Mouse (Mus musculus) forebrain, postnatal 0 days (tissue): Measurements from ENCODE around the gene Tmem248. TPM values are rescaled to one million over a fixed set of nuclear protein-coding genes. Genes with fewer than 3 reads are reported as not detected.

Experiments
- ATAC-seq: fragments of 200-750 bp; cut with Nextera tagmentation; 2 replicates; pipeline ENCODE4 v1.8.0; 2017; ENCODE audit warnings: mild to moderate bottlenecking, moderate library complexity
- DNase-seq: peaks from one replicate; pipeline ENCODE4 v3.0.0-alpha.2; 2015
- H3K27ac ChIP-seq: fragments of 300-500 bp; sonication (generic); 2 replicates; pipeline ENCODE4 v1.5.1; 2014; ENCODE audit warnings: low read depth, mild to moderate bottlenecking, antibody characterized with exemption, low read length, moderate library complexity, mixed read lengths
- H3K27me3 ChIP-seq: fragments of 300-500 bp; sonication (generic); 2 replicates; pipeline ENCODE4 v1.6.1; 2014; ENCODE audit warnings: mild to moderate bottlenecking, low read length, mixed read lengths; ENCODE audit not compliant: insufficient read depth
- H3K36me3 ChIP-seq: fragments of 300-500 bp; sonication (generic); 2 replicates; pipeline ENCODE4 v1.6.1; 2014; ENCODE audit warnings: mild to moderate bottlenecking, moderate library complexity; ENCODE audit not compliant: insufficient read depth
- H3K4me1 ChIP-seq: fragments of 300-500 bp; sonication (generic); 2 replicates; pipeline ENCODE4 v1.6.1; 2014; ENCODE audit warnings: antibody characterized with exemption; ENCODE audit not compliant: insufficient read depth
- H3K4me2 ChIP-seq: fragments of 300-500 bp; sonication (generic); 2 replicates; pipeline ENCODE4 v1.6.1; 2014; ENCODE audit warnings: low read depth, mild to moderate bottlenecking, moderate library complexity
- H3K4me3 ChIP-seq: fragments of 300-500 bp; sonication (generic); 2 replicates; pipeline ENCODE4 v1.5.1; 2014; ENCODE audit warnings: low read depth, low read length, mixed read lengths
- H3K9ac ChIP-seq: fragments of 300-500 bp; sonication (generic); 2 replicates; pipeline ENCODE4 v1.6.1; 2014; ENCODE audit warnings: mild to moderate bottlenecking
- H3K9me3 ChIP-seq: fragments of 300-500 bp; sonication (generic); 2 replicates; pipeline ENCODE4 v1.6.1; 2016; ENCODE audit warnings: low read length
- CTCF ChIP-seq: sonication (generic); IDR thresholded peaks from 2 replicates; pipeline ENCODE4 v1.5.1; 2016; ENCODE audit warnings: antibody characterized with exemption, control low read depth, low read depth
- WGBS: fragments of 180-500 bp; shearing (Covaris S2); extraction: QIAGEN DNeasy Blood & Tissue Kit; methylation state at CpG from one replicate; pipeline ENCODE4 v1.1.7; 2014; 5-methylcytosine and 5-hydroxymethylcytosine counted together
- polyA plus RNA-seq: library from polyadenylated mRNA; unstranded; fragments of >200 nt; fragmentation: Nextera tagmentation; extraction: Ambion mirVana; gene quantifications from 2 replicates; pipeline ENCODE4 v1.2.1, GENCODE M21; 2015
- total RNA-seq: library from RNA; depleted of rRNA; stranded (reverse); fragments of >200 nt; gene quantifications from 2 replicates; pipeline ENCODE4 v1.2.3, GENCODE M21; 2014; rRNA removed

The Tmem248 gene
- 29.8 and 45.8 TPM in 2 replicates for total RNA-seq
- polyA plus RNA-seq: 20.6 and 29.1 TPM in 2 replicates

GRCm38 (mm10) chr5:130216781-130217180 is at the start of gene Tmem248:
TSS of gene Tmem248 (plus strand) at chr5:130217081.
- Histone ChIP-seq H3K4me2 (no peak within 1 kb of the TSS), H3K4me3 (no peak within 1 kb of the TSS), H3K36me3 (peaks cover 18% of the 10 kb centered on the region), H3K27ac (no peak within 1 kb of the TSS), H3K9me3 (no peaks in the 10 kb centered on the region), H3K4me1 (peaks cover 7% of the 10 kb centered on the region; the same call in 1 of the 2 replicates), H3K9ac (no peak within 1 kb of the TSS), H3K27me3 (no peaks in the 10 kb centered on the region)
- no peak for DNase-seq
- 85% methylated on average over 7 of the region's 7 CpGs for WGBS
- peak; percentile 12; the same call in 1 of the 2 replicates for TF ChIP-seq CTCF
- no peak for ATAC-seq

GRCm38 (mm10) chr5:130169109-130169508 is 47.8 kb upstream of the Tmem248 start:
- no peak for TF ChIP-seq CTCF
- 73% methylated on average over 6 of the region's 6 CpGs for WGBS

GRCm38 (mm10) chr5:130170666-130171422 is 46.0 kb upstream of the Tmem248 start:
- Histone ChIP-seq H3K27ac (peak overlapping the region; percentile 89), H3K4me1 (peaks cover 14% of the 10 kb centered on the region), H3K9ac (peak overlapping the region; percentile 87), H3K4me2 (peak overlapping the region; percentile 83), H3K9me3 (no peaks in the 10 kb centered on the region), H3K27me3 (no peaks in the 10 kb centered on the region), H3K36me3 (no peaks in the 10 kb centered on the region), H3K4me3 (peak overlapping the region; percentile 89)
- DNase-seq (no peak), ATAC-seq (0 out of 2 replicates have a peak, but pooled peaks have one; percentile 1)
- no peak for TF ChIP-seq CTCF
- WGBS: 12% methylated on average over 6 of the region's 6 CpGs

More at GRCm38 (mm10) chr5:130169109-130169508, 47.8 kb upstream of the Tmem248 start:
- H3K27ac ChIP-seq: no peak overlapping the region
- no peaks in the 10 kb centered on the region for H3K36me3 ChIP-seq
- ATAC-seq: no peak
- H3K4me1 ChIP-seq: peaks cover 14% of the 10 kb centered on the region
- no peak overlapping the region for H3K9ac ChIP-seq
- DNase-seq: no peak
- 0 out of 2 replicates have a peak, but pooled peaks cover 4% of the 10 kb centered on the region for H3K27me3 ChIP-seq
- H3K4me2 ChIP-seq: no peak overlapping the region
- no peaks in the 10 kb centered on the region for H3K9me3 ChIP-seq
- no peak overlapping the region for H3K4me3 ChIP-seq

GRCm38 (mm10) chr5:130171423-130171954 is 45.4 kb upstream of the Tmem248 start, which contains the start of gene Rabgef1:
TSS of gene Rabgef1 (plus strand) at chr5:130171798.
- H3K27ac ChIP-seq: peak within 1 kb of the TSS; percentile 89
- DNase-seq (peak; percentile 94), ATAC-seq (peak; percentile 98)
- no peaks in the 10 kb centered on the region for H3K9me3 ChIP-seq
- peak within 1 kb of the TSS; percentile 83 for H3K4me2 ChIP-seq
- no peaks in the 10 kb centered on the region for H3K36me3 ChIP-seq
- no peaks in the 10 kb centered on the region for H3K27me3 ChIP-seq
- H3K9ac ChIP-seq: peak within 1 kb of the TSS; percentile 87
- H3K4me1 ChIP-seq: peaks cover 14% of the 10 kb centered on the region
- no peak for TF ChIP-seq CTCF
- WGBS: 7% methylated on average over 52 of the region's 62 CpGs
- H3K4me3 ChIP-seq: peak within 1 kb of the TSS; percentile 89

GRCm38 (mm10) chr5:130171956-130172601 is 44.8 kb upstream of the Tmem248 start:
- TF ChIP-seq CTCF: no peak
- Histone ChIP-seq H3K4me1 (peaks cover 14% of the 10 kb centered on the region), H3K4me2 (peak overlapping the region; percentile 83), H3K27ac (peak overlapping the region; percentile 89), H3K36me3 (no peaks in the 10 kb centered on the region), H3K27me3 (no peaks in the 10 kb centered on the region), H3K9me3 (no peaks in the 10 kb centered on the region), H3K4me3 (peak overlapping the region; percentile 89), H3K9ac (peak overlapping the region; percentile 87)
- WGBS: 5% methylated on average over 43 of the region's 46 CpGs
- peak; percentile 10 for DNase-seq
- ATAC-seq: peak; percentile 79

GRCm38 (mm10) chr5:130173012-130173411 is 43.9 kb upstream of the Tmem248 start:
- Histone ChIP-seq H3K9ac (no peak overlapping the region), H3K27me3 (no peaks in the 10 kb centered on the region), H3K27ac (no peak overlapping the region), H3K4me1 (peaks cover 14% of the 10 kb centered on the region), H3K36me3 (no peaks in the 10 kb centered on the region), H3K4me2 (peak overlapping the region; percentile 83), H3K4me3 (0 out of 2 replicates have a peak overlapping the region, but pooled peaks have one; percentile 89), H3K9me3 (no peaks in the 10 kb centered on the region)
- DNase-seq (no peak), ATAC-seq (no peak)
- WGBS: 93% methylated on average over 4 of the region's 4 CpGs
- no peak for TF ChIP-seq CTCF
